Mouse (Mus musculus): ENCODE data around the gene Ascl2. TPM values are rescaled to one million over a fixed set of nuclear protein-coding genes. Genes with fewer than 3 reads are reported as not detected.

Ascl2 gene
- total RNA-seq (2021) = under 1 TPM; 0.27 to 0.32 TPM
- long read RNA-seq, partial matches to known transcripts = 0 of 1 reads
- long read RNA-seq, other reads (novel, unspliced or antisense) = 0 of 1 reads

DNA sequence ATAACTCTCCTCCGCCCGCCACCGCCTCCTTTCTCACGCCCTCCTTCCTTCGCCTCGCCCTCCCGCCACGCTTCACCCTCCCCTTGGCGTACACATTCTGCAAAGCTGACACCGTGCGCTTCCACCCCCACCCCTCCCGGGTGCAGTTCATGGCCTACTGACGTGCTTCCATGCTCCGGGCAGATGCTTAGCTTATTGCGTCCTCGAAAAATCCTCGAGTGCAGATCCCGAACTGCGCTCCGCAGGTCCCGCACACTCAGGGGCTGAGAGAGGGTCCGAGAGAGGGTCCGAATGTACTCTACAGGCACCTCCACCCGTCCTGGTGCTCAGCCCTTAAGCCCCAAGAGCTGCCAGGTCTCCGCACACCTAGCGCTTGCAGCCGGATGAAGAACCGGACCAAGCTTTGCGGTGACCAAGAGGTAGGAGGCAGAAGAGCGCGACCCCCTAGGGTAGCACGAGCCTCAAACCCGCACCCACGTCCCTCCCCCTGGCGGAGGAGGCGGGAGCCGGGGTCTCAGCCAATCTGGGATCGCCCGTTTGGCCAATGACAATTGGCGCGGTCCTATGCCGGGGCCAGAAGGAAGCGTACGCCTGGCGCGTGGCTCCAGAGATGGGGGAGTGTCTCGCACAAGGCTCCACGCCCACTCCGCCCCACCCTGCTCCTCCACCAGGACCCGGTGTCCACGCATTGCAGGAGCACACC, at the start of gene Ascl2:
Ascl2 (minus strand) TSS at position 456 of the 703 bp plus-strand sequence.
- DNase-seq (ENCODE audit: low spot score in 2 of 2) = peak; percentile 9 to 13

- DNase-seq (ENCODE audit: low spot score in 2 of 2) = no peak
These were observed 48.1 kb upstream of the Ascl2 start for GRCm38 (mm10) chr7:143017181-143017580.

DNA sequence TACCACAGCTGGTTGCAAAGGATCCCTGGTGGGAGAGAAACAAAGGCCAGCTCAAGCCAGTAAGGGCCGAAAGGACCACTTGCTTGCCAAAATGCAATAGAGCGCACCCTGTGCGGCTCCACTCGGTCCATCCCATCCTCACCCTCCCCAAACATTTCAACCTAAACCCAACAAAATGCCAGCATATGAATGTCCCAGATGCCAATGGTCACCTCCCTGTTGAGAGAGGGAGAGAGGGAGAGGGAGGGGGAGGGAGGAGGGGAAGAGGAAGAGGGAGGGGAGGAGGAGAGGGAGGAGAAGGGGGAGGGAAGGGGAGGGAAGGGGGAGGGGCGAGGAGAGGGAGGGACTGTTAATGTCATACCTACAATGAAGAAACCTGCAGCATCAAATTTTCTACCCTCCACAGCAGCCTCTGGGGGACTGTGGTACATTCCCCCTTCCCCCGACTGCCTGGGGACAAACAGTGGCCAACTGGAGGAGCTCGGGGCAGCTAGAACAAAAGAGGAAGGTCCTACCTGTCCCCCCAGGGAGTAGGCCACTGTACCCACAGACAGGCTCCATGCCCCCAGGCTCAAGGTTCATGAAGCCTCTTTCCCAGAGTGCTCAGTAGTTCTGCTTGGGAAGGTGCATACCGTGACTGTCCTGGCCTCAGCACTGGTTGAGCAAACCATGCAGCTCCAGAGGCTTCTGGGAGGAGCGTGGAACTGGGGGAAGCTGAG, 47.5 kb upstream of the Ascl2 start:
- no peak for DNase-seq (ENCODE audit: low spot score in 2 of 2)

- peak; percentile 50 to 66 for DNase-seq (ENCODE audit: low spot score in 2 of 2)
These were observed 46.8 kb upstream of the Ascl2 start for GRCm38 (mm10) chr7:143015755-143016423.

DNA sequence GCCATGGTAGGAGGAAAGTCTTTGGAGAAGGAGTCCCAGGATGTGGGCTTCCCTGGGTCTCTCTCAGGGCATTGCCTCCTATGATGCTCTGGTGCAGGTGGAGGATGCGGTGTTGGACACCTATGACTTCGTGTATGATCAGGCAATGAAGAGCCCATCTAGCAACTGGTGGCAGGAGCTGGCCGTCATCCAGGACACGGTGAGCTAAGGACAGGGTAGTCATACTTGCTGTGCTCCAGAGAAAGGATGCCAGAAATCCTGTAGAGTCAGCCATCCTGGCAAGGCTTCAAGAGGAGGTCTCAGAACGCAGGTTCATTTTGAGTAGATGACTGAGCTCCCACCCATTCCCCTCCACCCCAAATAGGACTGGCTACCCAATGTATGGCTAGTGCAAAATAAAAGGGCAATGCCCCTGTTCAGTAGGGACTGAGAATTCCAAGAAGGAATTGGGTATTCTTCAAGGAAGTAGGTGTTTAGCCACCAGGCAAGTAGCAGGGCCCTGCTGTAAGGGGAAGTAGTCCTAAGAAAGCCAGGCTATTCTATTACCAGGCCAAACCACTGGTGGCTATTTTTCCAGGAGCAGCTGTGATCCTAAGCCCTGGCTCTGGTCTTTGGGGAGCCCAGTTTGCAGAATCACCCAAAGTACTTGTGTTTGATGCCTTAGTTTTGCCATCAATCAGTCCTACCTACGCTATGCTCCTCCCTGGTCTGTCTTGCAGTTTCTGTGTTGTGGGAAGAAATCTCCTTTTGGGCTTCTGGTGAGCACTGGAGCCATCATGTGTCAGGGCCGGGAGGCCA, 46.0 kb upstream of the Ascl2 start:
- DNase-seq (ENCODE audit: low spot score in 2 of 2) = no peak

GRCm38 (mm10) chr7:143013420-143014178, 44.5 kb upstream of the Ascl2 start:
- DNase-seq (ENCODE audit: low spot score in 2 of 2) = peak; percentile 39 to 55

DNA sequence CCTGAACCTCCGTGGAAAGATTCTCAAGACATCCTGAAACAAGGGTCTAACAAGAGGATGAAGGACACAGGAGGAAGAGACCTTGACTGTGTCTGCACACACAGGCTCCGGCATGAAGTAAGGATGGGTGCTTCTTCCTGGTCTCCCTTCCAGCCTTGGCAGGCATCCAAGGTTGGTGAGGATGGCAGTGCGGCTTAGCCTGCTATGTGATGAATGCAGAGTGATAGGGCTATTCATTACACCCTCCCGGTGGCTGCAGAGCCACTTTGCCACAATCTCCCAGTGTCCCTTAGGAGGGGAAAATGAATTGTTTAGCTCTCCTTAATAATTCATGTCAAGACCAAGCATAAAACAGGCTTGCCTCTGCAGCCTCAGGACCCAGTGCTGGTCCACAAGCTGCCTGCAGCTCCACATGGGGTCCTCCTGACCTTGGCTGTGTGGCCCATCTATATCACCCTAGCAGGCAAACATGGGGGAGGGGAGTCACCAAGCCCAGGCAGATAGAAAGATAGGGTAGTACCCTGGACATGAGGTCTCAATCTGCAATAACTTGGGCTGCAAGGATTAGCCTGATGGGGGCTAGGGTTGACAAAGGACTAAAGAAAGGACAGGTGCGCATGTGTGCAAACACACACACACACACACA, 43.3 kb upstream of the Ascl2 start:
- DNase-seq (ENCODE audit: low spot score in 2 of 2) = no peak

DNA sequence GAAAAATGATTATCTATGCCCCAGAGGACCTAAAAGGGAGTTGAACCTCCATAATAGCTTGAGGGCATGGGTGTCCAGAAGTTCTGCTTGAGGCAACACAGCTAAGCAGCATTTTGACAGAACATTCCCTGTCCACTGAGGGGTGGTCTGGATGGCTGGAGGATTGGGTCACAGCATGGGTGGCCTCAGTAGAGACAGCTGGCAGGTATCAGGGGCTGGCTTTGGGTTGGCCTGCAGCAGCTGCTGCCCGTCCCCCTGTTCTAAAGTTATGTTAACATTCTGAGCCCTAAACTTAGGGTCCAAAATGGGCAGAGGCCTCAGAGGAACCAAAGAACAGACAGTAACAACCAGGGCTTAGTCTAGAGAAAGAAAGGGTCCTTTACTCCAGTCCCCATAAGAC, 42.2 kb upstream of the Ascl2 start:
- DNase-seq (ENCODE audit: low spot score in 2 of 2) = no peak

DNA sequence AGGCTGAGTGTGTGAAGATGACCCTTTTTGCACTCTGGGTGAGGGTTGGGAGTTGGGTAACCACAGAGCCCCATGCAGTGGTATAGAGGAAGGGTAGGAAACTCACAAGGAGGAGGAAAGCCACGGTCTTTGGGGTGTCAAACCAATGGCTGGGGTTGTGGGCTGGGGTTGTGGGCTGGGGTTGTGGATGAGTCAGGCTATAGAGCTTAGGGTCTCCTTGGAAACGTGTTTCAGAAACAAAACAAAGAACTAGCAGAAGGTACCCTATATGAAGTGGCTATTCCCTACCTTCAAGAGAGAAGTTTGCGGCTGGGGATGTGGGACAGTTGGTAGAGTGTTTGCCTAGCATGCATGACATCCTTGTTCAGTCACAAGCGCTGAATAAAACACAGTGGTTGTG, 40.9 kb upstream of the Ascl2 start:
- DNase-seq (ENCODE audit: low spot score in 2 of 2) = no peak

DNA sequence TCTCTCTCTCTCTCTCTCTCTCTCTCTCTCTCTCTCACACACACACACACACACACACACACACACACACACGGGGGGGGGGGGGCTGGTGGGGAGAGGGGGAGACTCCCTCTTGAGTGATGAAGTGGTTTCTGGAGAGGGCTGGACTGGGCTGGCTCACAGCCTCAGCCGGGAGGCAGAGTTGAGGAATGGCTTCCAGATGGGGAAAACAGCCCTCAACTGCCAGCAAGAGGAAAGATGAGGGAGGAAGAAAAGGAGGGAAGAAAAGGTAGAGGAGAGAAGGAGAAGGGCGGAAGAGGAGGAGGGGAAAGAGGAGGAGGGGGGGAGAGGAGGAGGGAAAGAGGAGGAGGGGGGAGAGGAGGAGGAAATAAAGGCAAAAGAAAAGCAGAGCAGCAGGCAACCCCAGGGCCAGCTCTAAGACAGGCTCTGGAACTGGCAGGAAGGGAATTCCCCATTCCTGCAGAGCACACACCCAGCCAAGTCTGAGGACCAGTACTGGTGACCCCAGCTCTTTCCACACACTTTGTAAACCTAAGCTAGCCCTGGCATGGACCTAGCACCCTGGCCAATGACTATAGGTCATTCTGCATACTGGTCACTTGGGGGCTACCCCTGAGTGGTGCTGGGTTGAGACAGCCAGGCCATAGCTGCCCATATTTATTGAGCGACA, 40.1 kb upstream of the Ascl2 start:
- DNase-seq (ENCODE audit: low spot score in 2 of 2) = no peak

DNA sequence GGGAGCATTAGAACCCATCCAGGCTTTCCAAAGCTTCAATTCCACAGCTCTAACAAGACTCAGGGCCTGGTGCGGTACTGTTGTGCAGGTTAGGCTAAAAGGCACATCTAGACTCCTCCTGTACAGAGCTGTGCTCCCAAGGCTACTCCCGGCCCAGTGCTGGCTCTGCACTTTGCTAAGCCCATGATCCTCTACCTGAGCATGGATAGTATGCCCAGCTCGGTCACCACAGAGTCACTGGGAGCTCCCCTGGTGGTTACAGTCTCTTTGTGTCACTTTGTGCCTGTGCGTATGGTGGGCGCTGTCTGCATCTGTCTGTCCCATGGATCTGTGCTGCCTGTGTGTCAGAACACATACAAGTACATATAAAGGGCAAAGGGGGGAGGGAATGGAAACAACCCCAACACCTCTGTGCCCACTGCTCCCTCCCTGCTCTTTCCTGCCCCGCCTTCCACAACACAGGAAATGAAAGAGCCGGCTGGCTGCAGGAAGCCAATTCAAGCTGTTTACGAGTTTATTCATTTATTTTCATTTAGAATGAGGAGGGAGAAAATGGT, 39.4 kb upstream of the Ascl2 start:
- DNase-seq (ENCODE audit: low spot score in 2 of 2) = peak in 1 of 2 experiments; percentile 38

DNA sequence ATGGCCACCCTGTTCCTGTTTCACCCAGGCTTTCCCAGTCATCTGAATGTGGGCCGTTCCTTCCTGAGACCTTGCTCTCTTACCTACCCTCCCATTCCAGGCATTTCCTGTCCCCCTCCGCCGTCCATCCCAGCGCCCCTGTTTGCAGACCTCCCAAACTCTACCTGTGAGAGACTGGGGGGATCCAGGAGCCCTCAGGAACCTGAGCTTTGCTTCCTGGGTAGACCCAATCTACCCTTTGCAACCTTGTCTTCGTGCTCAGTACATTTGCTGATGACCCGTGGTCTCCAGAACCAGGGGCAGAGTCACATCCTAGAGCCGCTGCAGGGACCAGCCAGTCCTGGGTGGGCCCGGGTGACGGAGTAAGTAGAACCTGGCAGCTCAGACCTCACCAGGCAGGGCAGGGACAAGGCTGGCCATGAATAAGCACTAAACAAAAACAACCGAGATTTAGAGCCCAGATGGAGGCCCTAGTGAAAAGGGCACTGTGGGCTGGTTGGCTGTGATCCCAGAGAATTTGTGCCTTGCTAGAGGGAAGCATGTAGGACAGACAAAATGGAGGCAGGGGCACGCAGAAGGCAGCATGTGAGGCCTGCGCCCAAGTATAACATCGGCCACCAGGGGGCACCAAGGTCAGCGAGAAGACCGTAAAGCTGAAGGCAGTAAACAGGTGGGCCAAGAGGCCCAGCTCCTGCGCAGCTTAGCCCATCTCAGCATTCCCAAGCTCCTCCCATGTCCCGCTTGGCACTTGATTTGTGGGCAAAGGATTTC, 38.7 kb upstream of the Ascl2 start:
- DNase-seq (ENCODE audit: low spot score in 2 of 2) = peak; percentile 98

- no peak for DNase-seq (ENCODE audit: low spot score in 2 of 2)
These were observed 37.9 kb upstream of the Ascl2 start for GRCm38 (mm10) chr7:143006756-143007598.

- DNase-seq (ENCODE audit: low spot score in 2 of 2) = no peak
These were observed 37.2 kb upstream of the Ascl2 start for GRCm38 (mm10) chr7:143006097-143006755.

DNA sequence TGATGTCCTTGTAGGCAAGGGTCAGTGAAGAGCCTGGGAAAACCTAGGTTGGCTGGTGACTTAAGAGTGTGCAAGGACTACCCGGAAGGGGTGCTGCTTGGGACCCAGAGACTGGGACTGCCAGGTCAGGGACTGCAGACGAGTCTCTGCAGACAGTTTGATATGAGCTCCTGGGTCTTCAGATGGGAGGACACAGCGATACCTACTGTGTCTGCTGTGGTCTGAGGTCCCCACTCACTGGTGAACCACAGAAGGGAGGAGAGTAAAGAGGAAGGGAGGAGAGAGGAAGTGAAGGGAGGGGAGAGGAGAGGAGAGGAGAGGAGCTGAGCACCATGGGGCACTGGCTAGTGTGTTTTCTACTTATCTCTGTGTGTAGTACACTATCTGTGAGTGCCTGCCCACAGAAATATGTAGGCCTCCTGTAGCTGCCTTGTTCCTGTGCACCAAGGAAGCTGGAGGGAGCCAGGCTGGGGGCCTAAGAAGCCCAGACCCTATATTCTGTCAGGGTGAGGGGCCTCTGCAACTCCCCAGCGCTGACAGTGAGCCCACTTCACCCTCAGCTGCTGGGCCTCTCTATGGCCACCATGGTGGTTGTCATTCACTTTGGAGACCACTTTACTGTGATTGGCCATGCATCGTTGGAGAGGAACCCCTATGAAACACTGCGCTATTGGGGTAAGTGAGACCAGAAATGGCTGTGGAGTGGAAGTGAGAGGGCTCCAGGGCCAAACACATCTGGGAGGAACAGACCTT, 36.5 kb upstream of the Ascl2 start:
- no peak for DNase-seq (ENCODE audit: low spot score in 2 of 2)

DNA sequence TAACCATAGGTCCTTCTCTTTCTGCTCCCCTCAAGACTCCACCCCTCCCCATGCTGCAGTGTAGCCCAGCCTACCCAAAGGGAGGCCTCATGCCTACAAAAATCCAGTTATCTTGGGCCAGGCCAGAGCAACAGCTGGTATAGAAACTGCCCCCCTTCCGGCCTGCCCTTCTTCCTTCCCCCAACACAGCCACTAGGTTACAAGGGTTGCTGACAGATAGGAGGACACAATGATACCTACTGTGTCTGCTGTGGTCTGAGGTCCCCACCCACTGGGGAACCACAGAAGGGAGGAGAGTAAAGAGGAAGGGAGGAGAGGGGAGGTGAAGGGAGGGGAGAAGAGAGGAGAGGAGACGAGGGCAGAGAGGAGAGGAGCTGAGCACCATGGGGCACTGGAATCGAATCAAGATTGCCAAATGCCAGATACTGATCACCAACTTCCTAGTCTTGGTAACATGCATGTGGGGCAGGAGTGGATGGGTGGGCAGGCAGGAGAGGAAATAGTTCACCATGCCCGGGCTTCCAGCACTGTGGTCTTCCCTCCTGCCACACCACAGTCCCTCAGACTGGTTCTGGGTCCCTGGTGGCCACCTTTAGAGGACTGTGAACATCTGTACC, 35.8 kb upstream of the Ascl2 start, which contains the start of gene Tspan32:
Tspan32 (plus strand) TSS at position 320 of the 617 bp plus-strand sequence.
- DNase-seq (ENCODE audit: low spot score in 2 of 2) = no peak

Data from layer of hippocampus, postnatal 10 days (tissue).